Mouse (Mus musculus) forelimb bud, embryonic 11.5 days (tissue): ENCODE measurements around the gene Eef1akmt4.
"Not testable (repeated sequence)": the region's sequence is repeated elsewhere in the genome, so short reads cannot be mapped to it uniquely, and the experiment has no call there.

Experiments used
- DNase-seq: peaks from one replicate; pipeline ENCODE4 v3.0.0-alpha.2; 2012; ENCODE audit warnings: low read depth, low spot score

Eef1akmt4 gene

DNA sequence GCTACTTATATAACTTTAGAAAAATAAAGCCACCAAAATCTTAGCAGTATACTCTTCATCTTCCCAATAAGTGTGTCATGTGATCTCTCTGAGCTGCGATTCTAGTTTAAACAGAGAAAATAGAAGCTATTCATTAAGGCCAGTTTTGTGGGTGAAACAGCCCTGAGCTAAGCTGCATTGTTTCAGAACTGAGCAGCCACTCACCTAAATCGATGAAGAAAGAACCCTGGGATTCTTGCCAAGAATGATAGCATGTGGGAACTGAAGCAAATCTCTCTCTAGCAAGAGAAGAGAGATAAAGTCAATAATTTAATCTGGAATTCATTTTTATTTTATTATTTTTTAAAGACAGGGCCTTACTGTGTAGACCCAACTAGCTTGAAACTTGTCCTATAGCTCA, 11.8 kb downstream of the Eef1akmt4 start:
- DNase-seq = no peak

DNA sequence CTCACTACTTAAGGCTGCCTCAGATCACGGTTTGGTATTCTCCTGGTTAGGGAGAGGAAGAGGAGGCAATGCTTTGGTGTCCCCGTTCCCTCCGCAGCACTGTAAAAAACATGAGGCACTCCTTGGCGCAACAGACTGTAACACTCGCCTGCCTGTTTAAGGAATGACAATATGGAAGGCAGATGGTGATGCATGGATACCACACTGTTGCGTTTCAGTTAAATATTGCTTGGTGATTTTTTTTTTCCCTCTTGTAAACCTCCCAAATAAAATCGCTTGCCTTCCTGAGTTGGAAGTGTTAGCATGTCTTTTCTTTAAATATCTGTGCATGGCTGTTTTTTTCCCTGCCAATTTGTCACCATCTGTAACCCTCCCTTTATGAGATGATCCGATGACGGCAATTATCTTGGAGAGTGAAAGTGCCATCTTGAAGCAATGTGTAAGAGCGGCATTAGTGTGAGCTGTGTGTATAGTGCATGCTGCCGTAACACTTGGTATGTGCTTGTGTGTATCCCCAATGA, 17.5 kb downstream of the Eef1akmt4 start:
- no peak for DNase-seq

DNA sequence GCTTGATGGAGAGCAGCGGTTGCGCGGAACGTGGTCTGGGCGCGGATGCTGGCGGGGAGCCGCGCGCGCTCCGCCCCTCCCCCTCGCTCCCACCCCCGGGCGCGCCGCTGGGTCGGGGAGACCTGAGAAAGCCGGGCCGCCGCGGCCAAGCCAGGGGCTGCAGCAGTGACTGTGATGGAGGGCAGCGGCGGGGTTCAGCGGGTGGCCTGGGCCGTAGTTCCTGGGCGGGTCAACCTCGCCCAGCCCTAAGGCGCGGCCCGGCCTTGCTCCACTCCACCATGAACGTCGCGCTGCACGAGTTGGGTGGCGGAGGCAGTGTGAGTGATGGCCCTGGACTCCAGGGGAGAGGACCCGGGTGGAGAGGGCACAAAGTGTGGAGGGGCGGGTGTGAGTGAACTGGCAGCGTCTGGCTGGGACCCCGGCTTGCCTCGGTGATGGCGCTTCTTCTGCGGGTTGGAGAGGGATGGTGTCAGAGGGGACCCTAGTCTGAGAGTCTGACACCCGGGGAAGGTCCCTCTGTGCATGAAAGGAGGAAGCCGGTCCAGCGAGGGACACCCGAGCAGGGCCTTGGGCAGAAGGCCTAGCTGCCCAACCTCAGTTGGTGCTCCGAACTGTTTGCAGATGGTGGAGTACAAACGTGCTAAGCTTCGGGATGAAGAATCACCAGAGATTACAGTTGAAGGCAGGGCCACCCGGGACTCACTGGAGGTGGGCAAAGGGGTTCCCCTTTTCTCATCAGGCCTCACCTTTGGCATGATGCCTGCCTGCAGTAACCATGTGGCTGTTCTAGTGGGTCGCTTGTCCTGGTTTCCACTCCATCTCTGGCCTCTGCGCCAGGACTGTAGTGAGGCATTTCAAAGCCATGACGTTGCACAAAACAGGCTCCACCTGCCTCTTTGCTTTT, 18.6 kb downstream of the Eef1akmt4 start, which contains the start of gene Ece2:
Gene Ece2 (plus strand): TSS at position 98 of the 904 bp plus-strand sequence.
- no peak for DNase-seq

DNA sequence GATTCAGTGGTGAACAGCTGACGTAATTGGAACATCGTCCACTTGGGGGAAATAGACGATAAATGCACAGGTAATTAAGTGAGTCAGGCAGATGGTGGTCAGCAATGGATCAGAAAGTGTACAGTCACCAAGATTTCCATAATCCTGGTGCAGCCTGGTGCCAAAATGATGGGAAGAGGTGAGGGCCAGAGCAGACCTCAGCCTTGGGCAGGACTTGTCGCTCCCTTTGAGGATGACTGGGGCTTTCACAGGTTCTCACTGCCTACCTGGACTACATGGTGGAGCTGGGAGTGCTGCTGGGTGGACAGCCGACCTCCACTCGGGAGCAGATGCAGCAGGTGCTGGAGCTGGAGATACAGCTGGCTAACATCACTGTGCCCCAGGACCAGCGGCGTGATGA, 26.0 kb downstream of the Eef1akmt4 start:
- no peak for DNase-seq

DNA sequence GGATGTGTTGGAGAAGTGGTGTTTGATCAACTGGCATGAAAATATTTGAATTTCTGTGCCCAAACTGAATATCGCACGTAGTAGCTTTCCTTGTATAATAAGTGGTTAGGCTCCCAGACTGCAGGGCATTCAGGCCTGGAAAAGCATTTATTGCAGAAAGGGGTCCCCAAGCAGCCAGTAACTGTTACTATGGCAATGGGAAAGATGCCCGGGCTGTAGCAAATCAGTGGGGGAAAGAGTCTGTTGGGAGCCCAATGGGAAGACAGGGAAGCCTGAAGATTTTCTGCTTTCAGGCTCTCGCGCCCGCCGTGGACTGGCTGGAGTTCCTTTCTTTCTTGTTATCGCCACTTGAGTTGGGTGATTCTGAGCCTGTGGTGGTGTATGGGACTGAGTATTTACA, 27.0 kb downstream of the Eef1akmt4 start:
- no peak for DNase-seq

DNA sequence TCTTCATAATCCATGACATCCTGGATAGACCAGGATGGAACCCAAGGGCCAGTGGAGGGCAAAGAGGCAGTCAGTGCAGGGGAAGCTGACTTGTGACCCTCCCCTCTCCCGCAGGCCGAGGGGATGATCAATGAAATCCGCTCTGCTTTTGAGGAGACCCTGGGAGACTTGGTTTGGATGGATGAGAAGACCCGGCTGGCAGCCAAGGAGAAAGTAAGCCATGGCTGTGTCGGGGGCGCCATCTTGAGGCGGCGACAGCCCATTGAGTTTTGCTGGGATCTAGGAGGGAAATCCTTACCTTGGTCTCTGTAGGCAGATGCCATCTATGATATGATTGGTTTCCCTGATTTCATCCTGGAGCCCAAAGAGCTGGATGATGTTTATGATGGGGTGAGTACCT, 30.8 kb downstream of the Eef1akmt4 start:
- peak; percentile 51 for DNase-seq

DNA sequence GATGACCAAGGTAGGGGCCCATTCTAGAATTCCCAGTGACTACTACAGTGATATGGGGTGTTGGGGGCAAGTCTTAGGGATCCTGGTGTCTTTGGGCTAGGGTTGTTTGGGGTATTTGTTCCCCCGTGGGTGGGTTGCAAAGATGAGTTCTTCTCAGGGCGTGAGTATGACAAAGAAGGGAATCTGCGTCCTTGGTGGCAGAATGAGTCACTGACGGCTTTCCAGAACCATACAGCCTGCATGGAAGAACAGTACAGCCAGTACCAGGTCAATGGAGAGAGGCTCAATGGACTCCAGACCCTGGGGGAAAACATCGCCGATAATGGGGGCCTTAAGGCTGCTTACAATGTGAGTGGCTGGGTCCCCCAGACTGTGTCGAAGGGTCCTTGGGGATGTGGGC, 32.5 kb downstream of the Eef1akmt4 start:
- DNase-seq = no peak

DNA sequence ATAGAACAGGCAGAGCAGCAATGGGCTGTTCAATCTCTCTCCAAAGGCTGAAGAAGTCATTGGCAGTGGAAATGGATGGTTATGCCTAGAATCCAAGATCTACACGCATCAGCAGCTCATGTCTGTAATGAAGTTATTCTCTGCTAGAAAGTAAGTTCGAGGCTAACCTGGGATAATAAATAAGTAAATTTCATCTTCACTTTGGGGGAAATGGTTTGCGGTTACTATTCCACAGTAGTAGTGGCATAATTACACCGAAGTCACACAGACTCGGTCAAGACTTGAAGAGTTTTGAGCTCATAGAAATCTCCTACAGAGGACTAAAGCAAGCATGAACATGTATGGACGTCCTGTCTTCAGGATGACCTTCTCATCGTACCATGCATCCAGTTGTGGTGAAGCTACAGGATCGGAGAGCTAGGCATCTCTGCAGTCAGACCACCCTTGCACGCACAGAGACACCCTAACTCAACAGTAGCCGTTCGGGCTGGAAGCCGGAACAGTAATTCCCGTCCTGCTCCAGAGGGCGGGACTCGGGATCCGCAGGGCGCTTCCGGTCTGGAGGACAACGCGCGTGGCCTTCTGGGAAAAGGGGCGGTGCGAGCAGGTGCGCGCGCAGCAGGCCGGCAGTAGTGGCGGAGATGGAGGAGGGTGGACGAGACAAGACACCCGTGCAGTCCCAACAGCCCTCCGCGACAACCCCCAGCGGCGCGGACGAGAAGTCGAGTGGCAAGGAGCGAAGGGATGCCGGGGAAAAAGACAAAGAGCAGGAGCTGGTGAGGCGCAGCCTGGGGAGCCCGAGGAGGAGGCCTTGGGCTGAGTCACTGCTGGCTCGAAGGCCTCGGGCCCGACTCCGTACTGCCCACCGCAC, 39.9 kb downstream of the Eef1akmt4 start, which contains the start of gene Psmd2:
Gene Psmd2 (plus strand): TSS at position 577 of the 871 bp plus-strand sequence.
- peak; percentile 91 for DNase-seq

DNA sequence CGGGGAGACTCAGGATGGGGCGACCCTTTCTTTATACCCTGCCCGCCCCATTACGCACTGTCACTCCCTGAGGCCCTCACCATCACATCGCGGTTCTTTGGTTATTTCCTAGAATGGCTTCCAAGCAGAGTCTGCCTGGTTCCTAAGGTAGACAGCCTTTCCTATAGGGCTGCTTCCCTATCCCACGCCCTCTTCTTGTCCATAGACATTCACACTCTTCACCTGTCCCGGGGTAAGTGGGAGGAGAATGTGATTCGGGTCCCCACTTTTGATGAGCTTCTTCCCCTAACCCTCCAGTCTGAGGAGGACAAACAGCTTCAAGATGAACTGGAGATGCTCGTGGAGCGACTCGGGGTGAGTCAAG, 40.5 kb downstream of the Eef1akmt4 start:
- no peak for DNase-seq

DNA sequence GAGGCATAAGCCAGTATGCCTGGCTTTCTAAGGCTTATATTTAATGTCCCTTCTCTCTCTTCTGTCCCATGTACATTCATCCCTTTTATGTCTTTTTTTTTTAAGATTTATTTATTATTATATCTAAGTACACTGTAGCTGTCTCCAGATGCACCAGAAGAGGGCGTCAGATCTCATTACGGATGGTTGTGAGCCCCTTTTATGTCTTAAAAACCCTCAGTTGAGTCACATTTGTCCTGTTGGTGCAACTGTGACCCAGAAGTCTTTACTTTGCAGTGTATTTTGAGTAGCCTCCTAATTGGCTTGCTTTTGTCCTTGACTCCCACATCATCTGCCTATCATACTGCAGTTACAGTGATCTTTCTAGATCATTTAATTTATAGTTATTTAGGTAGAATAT, 41.9 kb downstream of the Eef1akmt4 start:
- no peak for DNase-seq

DNA sequence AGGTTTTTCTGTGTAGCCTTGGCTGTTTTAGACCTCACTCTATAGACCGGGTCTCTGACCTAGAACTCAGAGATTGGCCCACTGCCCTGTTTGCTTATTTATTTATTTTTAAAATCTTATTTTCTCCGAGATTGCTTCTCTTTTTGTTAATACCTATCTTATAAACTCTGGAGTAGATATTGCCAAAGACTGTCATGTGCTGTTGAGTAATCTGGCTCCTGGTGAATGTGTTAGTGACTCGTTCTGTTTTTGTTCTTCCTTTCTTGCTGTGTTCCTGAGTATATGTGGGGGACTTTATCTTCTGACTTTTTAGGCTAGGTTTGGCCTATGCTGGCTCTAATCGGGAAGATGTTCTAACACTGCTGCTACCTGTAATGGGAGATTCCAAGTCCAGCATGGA, 46.3 kb downstream of the Eef1akmt4 start:
- DNase-seq = no peak

DNA sequence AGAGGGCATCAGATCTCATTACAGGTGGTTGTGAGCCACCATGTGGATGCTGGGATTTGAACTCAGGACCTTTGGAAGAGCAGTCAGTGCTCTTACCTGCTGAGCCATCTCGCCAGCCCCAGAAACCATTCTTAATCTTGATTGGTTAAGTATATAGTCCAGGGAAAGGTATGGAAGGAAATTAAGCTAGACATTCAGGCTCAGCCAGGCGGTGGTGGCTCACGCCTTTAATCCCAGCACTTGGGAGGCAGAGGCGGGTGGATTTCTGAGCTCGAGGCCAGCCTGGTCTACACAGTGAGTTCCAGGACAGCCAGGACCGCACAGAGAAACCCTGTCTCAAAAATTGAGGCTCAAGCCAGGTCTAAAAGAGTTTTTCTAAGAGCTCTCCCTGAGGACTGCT, 56.6 kb downstream of the Eef1akmt4 start, which contains the start of gene Eif4g1:
Gene Eif4g1 (plus strand): TSS at position 301 of the 400 bp plus-strand sequence.
- DNase-seq = not testable (repeated sequence)
